Mouse (Mus musculus): ENCODE measurements at regions not wholly inside any gene's neighbourhood (a gene's known extent, or its start where the extent isn't known, plus 50 kb on each side); places are given as distances from the start of the nearest gene placed in this dataset.

GRCm38 (mm10) chr12:12819746-12820145 is 122.0 kb downstream of the Mycn start:
- DNase-seq (ENCODE audit: low spot score in 2 of 2), result no peak

GRCm38 (mm10) chr12:12814693-12815092 is 127.0 kb downstream of the Mycn start:
- DNase-seq (ENCODE audit: low spot score in 2 of 2), result no peak

GRCm38 (mm10) chr12:12812873-12813272 is 128.8 kb downstream of the Mycn start:
- DNase-seq (ENCODE audit: low spot score in 2 of 2), result no peak

- no peak for DNase-seq (ENCODE audit: low spot score in 2 of 2)
These were observed 130.8 kb downstream of the Mycn start for GRCm38 (mm10) chr12:12810943-12811342.

- peak; percentile 28 to 36 for DNase-seq (ENCODE audit: low spot score in 2 of 2)
These were observed 131.4 kb downstream of the Mycn start for GRCm38 (mm10) chr12:12810159-12810885.

- DNase-seq (ENCODE audit: low spot score in 2 of 2), result no peak
These were observed 133.6 kb downstream of the Mycn start for GRCm38 (mm10) chr12:12808120-12808519.

- DNase-seq (ENCODE audit: low spot score in 2 of 2), result no peak
These were observed 138.1 kb downstream of the Mycn start for GRCm38 (mm10) chr12:12803602-12804001.

- no peak for DNase-seq (ENCODE audit: low spot score in 2 of 2)
These were observed 139.3 kb downstream of the Mycn start for GRCm38 (mm10) chr12:12802396-12802795.

GRCm38 (mm10) chr12:12801700-12802099 is 140.0 kb downstream of the Mycn start:
- no peak for DNase-seq (ENCODE audit: low spot score in 2 of 2)

- DNase-seq (ENCODE audit: low spot score in 2 of 2), result no peak
These were observed 141.6 kb downstream of the Mycn start for GRCm38 (mm10) chr12:12800120-12800519.

- DNase-seq (ENCODE audit: low spot score in 2 of 2), result no peak
These were observed 152.7 kb downstream of the Mycn start for GRCm38 (mm10) chr12:12789052-12789451.

GRCm38 (mm10) chr12:12788263-12788852 is 153.4 kb downstream of the Mycn start:
- no peak for DNase-seq (ENCODE audit: low spot score in 2 of 2)

- DNase-seq (ENCODE audit: low spot score in 2 of 2), result no peak
These were observed 154.0 kb downstream of the Mycn start for GRCm38 (mm10) chr12:12787608-12788262.

GRCm38 (mm10) chr12:12787161-12787560 is 154.6 kb downstream of the Mycn start:
- no peak for DNase-seq (ENCODE audit: low spot score in 2 of 2)

- DNase-seq (ENCODE audit: low spot score in 2 of 2), result no peak
These were observed 157.8 kb downstream of the Mycn start for GRCm38 (mm10) chr12:12783699-12784605.

GRCm38 (mm10) chr12:12781526-12781925 is 160.2 kb downstream of the Mycn start:
- no peak for DNase-seq (ENCODE audit: low spot score in 2 of 2)

GRCm38 (mm10) chr12:12778563-12779256 is 163.0 kb downstream of the Mycn start:
- no peak for DNase-seq (ENCODE audit: low spot score in 2 of 2)

GRCm38 (mm10) chr12:12777422-12777821 is 164.3 kb downstream of the Mycn start:
- DNase-seq (ENCODE audit: low spot score in 2 of 2), result no peak

GRCm38 (mm10) chr12:12776783-12777182 is 164.9 kb downstream of the Mycn start:
- no peak for DNase-seq (ENCODE audit: low spot score in 2 of 2)

GRCm38 (mm10) chr12:12770970-12771369 is 170.7 kb downstream of the Mycn start:
- no peak for DNase-seq (ENCODE audit: low spot score in 2 of 2)
